Mouse (Mus musculus) heart, embryonic 13.5 days (tissue): ENCODE results near the gene Lcn9. TPM values are rescaled to one million over a fixed set of nuclear protein-coding genes. Genes with fewer than 3 reads are reported as not detected.
"Not testable (repeated sequence)": the region's sequence is repeated elsewhere in the genome, so short reads cannot be mapped to it uniquely, and the experiment has no call there.

ENCODE experiments used
- ATAC-seq: fragments of 200-750 bp; cut with Nextera tagmentation; 2 replicates; pipeline ENCODE4 v1.8.0; 2017; ENCODE audit warnings: moderate TSS enrichment; ENCODE audit not compliant: insufficient number of reproducible peaks, low FRiP score, low TSS enrichment; ENCODE audit errors: extremely low read depth
- H3K27ac ChIP-seq: fragments of 300-500 bp; sonication (generic); replicated peaks from 2 replicates; pipeline ENCODE4 v1.5.1; 2015; ENCODE audit warnings: moderate library complexity, mild to moderate bottlenecking, inconsistent platforms
- H3K27me3 ChIP-seq: fragments of 300-500 bp; sonication (generic); replicated peaks from 2 replicates; pipeline ENCODE4 v1.6.1; 2015; ENCODE audit warnings: mild to moderate bottlenecking, inconsistent platforms
- H3K36me3 ChIP-seq: fragments of 300-500 bp; sonication (generic); 2 replicates; pipeline ENCODE4 v1.6.1; 2015; ENCODE audit warnings: mild to moderate bottlenecking, inconsistent platforms
- H3K4me1 ChIP-seq: fragments of 300-500 bp; sonication (generic); 2 replicates; pipeline ENCODE4 v1.6.1; 2015; ENCODE audit warnings: inconsistent platforms
- H3K4me2 ChIP-seq: fragments of 300-500 bp; sonication (generic); 2 replicates; pipeline ENCODE4 v1.6.1; 2015; ENCODE audit warnings: inconsistent platforms, mild to moderate bottlenecking, moderate library complexity
- H3K4me3 ChIP-seq: fragments of 300-500 bp; sonication (generic); 2 replicates; pipeline ENCODE4 v1.5.1; 2015; ENCODE audit warnings: moderate library complexity, mild to moderate bottlenecking, inconsistent platforms
- H3K9ac ChIP-seq: fragments of 300-500 bp; sonication (generic); 2 replicates; pipeline ENCODE4 v1.6.1; 2015; ENCODE audit warnings: inconsistent platforms, mild to moderate bottlenecking, moderate library complexity
- H3K9me3 ChIP-seq: fragments of 300-500 bp; sonication (generic); 2 replicates; pipeline ENCODE4 v1.6.1; 2016; ENCODE audit warnings: inconsistent platforms
- WGBS: fragments of 180-500 bp; shearing (Covaris S2); methylation state at CpG from one replicate; pipeline ENCODE4 v1.1.7; 2015; ENCODE audit warnings: mixed read lengths; 5-methylcytosine and 5-hydroxymethylcytosine counted together
- polyA plus RNA-seq: library from polyadenylated mRNA; unstranded; fragments of >200 nt; fragmentation: Nextera tagmentation; extraction: Ambion mirVana; gene quantifications from 2 replicates; pipeline ENCODE4 v1.2.1, GENCODE M21; 2015

The Lcn9 gene
- polyA plus RNA-seq, 1 experiment from 2014 or later, result not detected

DNA sequence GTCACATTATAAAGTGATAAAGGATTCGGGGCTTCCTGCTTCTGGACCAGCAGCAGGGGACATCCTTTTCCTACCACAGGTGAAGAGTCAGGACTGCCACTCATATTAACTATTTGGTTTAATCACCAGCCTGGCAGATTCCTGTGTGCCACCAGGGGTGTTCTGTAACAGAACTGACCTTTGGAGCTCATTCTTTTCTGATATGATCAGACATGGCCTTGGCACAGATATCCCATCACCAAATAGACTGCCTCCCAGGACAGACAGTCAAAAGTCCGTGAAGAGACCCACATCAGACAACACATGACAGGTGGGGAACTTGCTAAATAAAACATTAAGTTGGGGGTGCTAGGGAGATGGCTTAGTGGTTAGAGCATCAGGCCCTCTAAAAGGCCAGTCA is 11.2 kb upstream of the Lcn9 start:
- Histone ChIP-seq H3K9me3 (peaks cover 3% of the 10 kb centered on the region; the same call in 1 of the 2 replicates), H3K36me3 (no peaks in the 10 kb centered on the region), H3K27me3 (no peaks in the 10 kb centered on the region), H3K4me3 (no peak overlapping the region), H3K27ac (no peak overlapping the region), H3K9ac (no peak overlapping the region), H3K4me1 (no peaks in the 10 kb centered on the region), H3K4me2 (no peak overlapping the region)
- ATAC-seq, result no peak
- WGBS, result 64% methylated on average over 2 of the region's 2 CpGs

DNA sequence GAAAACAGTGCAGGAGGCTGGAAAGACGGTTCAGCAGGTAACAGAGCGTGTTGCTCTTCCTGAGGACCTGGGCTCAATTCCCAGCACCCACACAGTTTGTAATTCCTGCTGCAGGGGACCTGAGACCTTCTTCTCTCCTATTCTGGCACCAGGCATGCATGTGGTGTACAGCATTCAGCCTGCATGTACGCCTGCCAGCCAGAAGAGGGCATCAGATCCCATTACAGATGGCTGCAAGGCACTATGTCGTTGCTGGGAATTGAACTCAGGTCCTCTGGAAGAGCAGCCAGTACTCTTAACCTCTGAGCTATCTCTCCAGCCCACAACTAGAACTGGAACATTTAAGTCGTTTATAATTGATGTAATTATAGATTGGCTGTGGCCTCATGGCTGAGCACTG is 9.6 kb upstream of the Lcn9 start:
- H3K27me3 ChIP-seq, result no peaks in the 10 kb centered on the region

DNA sequence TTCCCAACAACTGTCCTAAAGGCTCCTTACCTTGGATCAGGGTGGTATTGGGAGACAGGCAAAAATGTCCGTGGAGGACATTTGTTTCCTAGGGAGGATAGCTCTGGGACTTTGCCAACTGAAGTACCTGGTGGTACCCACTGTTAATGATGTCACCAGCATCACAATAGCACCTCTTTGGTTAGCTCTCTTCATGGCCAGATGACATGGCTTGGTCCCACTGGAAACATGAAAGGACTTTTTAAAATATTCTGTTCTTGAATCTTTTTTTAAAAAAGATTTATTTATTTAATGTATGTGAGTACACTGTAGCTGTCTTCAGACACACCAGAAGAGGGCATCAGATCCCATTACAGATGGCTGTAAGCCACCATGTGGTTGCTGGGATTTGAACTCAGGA is 7.2 kb upstream of the Lcn9 start, which contains the start of gene Glt6d1:
TSS of gene Glt6d1 (minus strand) at position 101 of the 400 bp plus-strand sequence.
- not testable (repeated sequence) for H3K36me3 ChIP-seq, H3K4me1 ChIP-seq, H3K4me3 ChIP-seq, H3K9ac ChIP-seq, H3K4me2 ChIP-seq, H3K9me3 ChIP-seq, H3K27me3 ChIP-seq, ATAC-seq, H3K27ac ChIP-seq
- 69% methylated on average over 1 of the region's 1 CpGs for WGBS

More for the DNA sequence above, 9.6 kb upstream of the Lcn9 start:
- Histone ChIP-seq H3K27ac (no peak overlapping the region), H3K4me3 (no peak overlapping the region), H3K36me3 (no peaks in the 10 kb centered on the region), H3K4me2 (no peak overlapping the region), H3K9ac (no peak overlapping the region), H3K9me3 (peaks cover 3% of the 10 kb centered on the region; the same call in 1 of the 2 replicates), H3K4me1 (no peaks in the 10 kb centered on the region)
- ATAC-seq, result no peak
- WGBS, result 70% methylated on average over 5 of the region's 5 CpGs

DNA sequence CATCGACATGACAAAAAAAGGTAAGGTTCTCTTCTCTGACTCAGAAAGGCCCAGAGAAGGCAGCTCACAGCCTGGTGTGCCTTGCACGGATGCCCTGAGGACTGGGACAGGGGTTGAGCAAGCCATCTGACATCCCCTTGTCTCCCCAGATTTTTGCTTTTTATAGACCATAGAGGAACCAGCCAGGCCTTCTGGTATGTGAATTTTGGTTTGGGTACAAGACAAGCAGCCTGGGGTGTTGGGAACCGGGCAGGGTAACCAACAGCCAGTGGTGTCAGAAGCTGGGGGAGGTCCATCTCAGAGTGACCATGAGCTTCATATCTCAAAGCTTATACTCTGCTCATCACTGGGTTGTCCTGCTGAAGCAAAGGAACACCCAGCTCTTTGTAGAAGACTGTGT is 1.8 kb downstream of the Lcn9 start:
- 75% methylated on average over 3 of the region's 3 CpGs for WGBS
- H3K27me3 ChIP-seq, result no peaks in the 10 kb centered on the region

DNA sequence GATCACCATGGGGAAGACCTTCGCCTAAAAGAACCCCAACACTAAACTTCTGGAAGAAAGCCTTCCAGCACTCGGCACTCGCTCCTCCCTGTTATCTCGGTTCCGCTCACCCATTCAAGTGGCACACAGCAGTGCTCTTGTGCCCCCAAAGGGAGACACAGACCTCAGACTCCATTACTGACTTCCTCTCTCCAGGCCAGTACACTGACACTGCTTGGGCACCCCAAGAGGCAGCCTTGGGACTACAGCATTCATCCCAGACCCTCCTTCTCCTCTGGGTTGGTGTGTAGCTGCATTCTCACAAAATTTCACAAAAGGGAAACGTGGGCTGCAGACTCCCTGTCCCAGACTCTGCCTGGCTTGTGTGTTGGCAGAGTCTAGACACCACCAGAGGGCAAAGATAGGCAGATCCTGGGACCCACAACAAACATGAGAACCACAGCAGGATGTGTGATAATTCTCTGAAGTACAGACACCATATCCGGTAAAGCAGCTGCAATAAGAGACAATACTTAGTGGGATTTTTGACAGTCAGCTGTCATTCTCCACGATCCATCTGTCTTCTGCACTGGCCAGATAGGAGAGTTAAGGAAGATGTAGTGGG is 5.5 kb downstream of the Lcn9 start:
- Histone ChIP-seq H3K27me3 (peaks cover 6% of the 10 kb centered on the region; the same call in 1 of the 2 replicates), H3K4me1 (no peaks in the 10 kb centered on the region), H3K36me3 (no peaks in the 10 kb centered on the region), H3K27ac (no peak overlapping the region), H3K4me2 (no peak overlapping the region), H3K9ac (no peak overlapping the region), H3K9me3 (no peaks in the 10 kb centered on the region), H3K4me3 (no peak overlapping the region)
- 61% methylated on average over 8 of the region's 8 CpGs for WGBS
- ATAC-seq, result no peak

More for the DNA sequence above, 1.8 kb downstream of the Lcn9 start:
- Histone ChIP-seq H3K27ac (no peak overlapping the region), H3K9ac (no peak overlapping the region), H3K4me2 (no peak overlapping the region), H3K9me3 (no peaks in the 10 kb centered on the region), H3K4me1 (no peaks in the 10 kb centered on the region), H3K36me3 (no peaks in the 10 kb centered on the region), H3K4me3 (no peak overlapping the region)
- no peak for ATAC-seq

DNA sequence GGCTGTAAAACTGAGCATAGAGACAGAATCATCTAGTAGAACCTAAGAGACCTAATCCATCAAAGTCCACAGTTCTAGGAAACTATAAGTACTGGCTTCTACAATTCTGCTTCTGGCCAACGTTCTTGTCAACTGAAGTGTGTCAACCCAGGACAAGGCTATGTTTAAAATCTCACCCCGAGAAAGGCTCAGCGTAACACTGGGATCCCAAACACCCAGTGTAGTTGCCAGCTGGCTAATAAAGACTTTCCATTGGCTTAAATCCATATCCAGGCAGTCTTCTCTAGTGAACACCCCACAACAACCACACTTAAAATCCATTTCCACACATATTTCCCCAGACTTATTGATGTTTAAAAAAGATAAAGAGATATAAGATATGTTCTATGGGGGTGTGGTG is 7.8 kb downstream of the Lcn9 start:
- Histone ChIP-seq H3K36me3 (no peaks in the 10 kb centered on the region), H3K27me3 (peaks cover 19% of the 10 kb centered on the region), H3K4me3 (no peak overlapping the region), H3K9me3 (no peaks in the 10 kb centered on the region), H3K27ac (no peak overlapping the region), H3K9ac (no peak overlapping the region), H3K4me1 (no peaks in the 10 kb centered on the region), H3K4me2 (no peak overlapping the region)
- ATAC-seq, result no peak
- WGBS, result 72% methylated on average over 3 of the region's 3 CpGs

DNA sequence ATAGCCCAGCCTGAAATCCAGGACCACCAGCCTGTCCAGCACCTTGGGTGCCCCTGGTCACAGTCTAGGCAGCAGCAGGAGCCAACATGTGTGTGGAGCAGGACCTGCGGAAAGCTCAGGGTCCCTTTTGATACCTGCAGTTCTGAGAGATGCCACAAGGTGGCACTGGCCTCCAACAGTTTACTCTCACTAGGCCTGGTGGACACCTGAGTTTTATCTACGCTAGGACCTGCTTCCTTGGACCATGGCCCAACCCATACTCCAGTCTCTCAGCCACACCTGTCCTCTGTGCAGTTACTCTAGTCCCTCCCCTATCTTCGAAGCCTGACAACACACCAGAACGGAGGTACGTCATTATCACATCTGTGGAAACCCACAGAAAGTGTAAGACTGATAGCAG is 13.3 kb downstream of the Lcn9 start:
- Histone ChIP-seq H3K4me3 (no peak overlapping the region), H3K4me1 (no peaks in the 10 kb centered on the region), H3K9ac (no peak overlapping the region), H3K36me3 (no peaks in the 10 kb centered on the region), H3K4me2 (no peak overlapping the region), H3K27me3 (peaks cover 35% of the 10 kb centered on the region), H3K27ac (no peak overlapping the region), H3K9me3 (no peaks in the 10 kb centered on the region)
- no peak for ATAC-seq
- whole genome bisulfite sequencing, result 39% methylated on average over 5 of the region's 5 CpGs

DNA sequence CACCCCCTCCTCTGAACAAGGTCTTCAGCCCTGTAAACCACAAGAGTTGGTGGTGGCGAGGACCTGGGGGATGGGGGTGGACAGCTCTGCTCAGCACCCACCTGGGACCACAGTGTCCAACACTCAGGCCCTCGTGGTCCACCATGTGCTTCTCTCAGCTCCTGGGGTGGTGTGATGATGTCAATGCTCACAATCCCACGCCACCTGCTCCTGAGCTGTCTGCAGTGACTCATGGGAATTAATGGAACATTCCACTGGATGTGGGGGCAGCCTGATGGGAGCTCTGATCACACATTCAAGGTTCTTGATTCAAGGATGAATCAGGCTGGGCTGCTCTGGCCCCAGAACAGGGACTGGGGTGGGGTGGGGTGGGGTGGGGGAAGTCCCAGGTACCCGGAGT is 19.2 kb downstream of the Lcn9 start:
- Histone ChIP-seq H3K27ac (no peak overlapping the region), H3K4me1 (no peaks in the 10 kb centered on the region), H3K9ac (no peak overlapping the region), H3K4me2 (no peak overlapping the region), H3K27me3 (peaks cover 21% of the 10 kb centered on the region), H3K4me3 (no peak overlapping the region), H3K9me3 (no peaks in the 10 kb centered on the region), H3K36me3 (no peaks in the 10 kb centered on the region)
- ATAC-seq, result no peak
- 59% methylated on average over 4 of the region's 4 CpGs for WGBS

DNA sequence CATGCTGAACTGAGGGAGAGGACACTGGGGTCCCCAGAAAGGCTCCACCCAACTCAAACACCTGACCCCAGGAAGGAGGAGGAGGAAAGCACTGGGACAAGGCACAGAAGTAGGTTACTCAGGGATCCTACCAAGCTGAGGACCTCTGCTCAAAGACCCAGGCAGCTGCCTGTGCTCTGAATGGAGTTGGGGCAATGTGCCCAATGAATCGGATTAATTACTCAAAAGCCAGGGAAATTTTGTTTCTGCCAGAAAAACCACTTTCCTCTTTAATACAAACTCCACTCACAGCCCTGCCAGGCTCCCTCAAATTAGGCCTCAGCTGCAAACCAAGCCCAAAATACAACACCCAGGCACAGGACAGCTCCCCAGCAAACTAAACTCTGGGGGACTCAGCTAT is 19.8 kb downstream of the Lcn9 start:
- WGBS, result 47% methylated on average over 1 of the region's 1 CpGs
- H3K4me2 ChIP-seq, result no peak overlapping the region
- H3K4me3 ChIP-seq, result no peak overlapping the region
- ATAC-seq, result no peak
- H3K9me3 ChIP-seq, result no peaks in the 10 kb centered on the region
- no peak overlapping the region for H3K9ac ChIP-seq
- H3K4me1 ChIP-seq, result no peaks in the 10 kb centered on the region
- no peaks in the 10 kb centered on the region for H3K36me3 ChIP-seq
- peaks cover 20% of the 10 kb centered on the region for H3K27me3 ChIP-seq
- no peak overlapping the region for H3K27ac ChIP-seq

DNA sequence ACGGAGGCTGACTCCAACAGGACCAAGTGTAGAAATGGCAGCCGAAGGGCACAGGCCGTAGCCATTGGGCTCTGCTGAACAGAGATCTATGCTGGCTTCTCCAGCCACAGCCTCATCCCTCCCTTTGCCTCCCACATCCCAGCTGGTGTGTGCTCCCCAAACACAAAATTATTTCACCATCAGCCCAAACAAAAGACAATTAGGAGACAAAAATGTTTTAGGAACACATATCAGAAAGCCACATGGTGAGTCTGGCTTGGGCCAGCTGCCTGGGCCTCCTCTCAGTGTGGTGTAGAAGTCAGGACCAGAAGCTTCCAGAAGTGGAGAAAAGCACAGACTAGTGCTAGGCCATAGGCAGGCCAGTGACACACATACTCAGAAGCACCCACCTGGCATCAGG is 21.1 kb downstream of the Lcn9 start:
- Histone ChIP-seq H3K4me3 (no peak overlapping the region), H3K27ac (no peak overlapping the region), H3K9ac (no peak overlapping the region), H3K4me2 (no peak overlapping the region), H3K27me3 (peaks cover 20% of the 10 kb centered on the region), H3K9me3 (no peaks in the 10 kb centered on the region), H3K4me1 (no peaks in the 10 kb centered on the region), H3K36me3 (no peaks in the 10 kb centered on the region)
- ATAC-seq, result no peak
- 82% methylated on average over 3 of the region's 3 CpGs for WGBS

DNA sequence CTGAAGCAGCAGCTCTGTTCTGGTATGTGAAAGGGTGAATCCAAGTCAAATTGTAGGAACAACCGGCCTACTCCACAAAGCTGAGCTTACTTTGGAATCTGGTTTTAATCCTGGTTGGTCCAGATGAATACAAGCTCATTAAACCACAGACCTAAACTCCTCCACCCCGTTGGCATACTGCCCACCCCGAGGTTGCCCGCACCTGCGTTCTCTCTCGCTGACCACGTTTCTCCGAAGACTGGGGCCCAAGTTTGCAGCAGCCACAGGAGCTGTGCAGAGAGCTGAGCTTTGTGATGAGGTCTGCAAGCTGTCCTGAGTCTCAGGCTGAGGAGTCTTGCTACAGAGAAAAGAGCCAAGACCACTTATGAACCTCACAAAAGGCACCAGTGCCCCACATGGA is 23.6 kb downstream of the Lcn9 start:
- Histone ChIP-seq H3K27me3 (peaks cover 11% of the 10 kb centered on the region; the same call in 1 of the 2 replicates), H3K36me3 (no peaks in the 10 kb centered on the region), H3K9ac (no peak overlapping the region), H3K9me3 (no peaks in the 10 kb centered on the region), H3K4me3 (no peak overlapping the region), H3K4me2 (no peak overlapping the region), H3K27ac (no peak overlapping the region), H3K4me1 (no peaks in the 10 kb centered on the region)
- ATAC-seq, result no peak
- 74% methylated on average over 8 of the region's 8 CpGs for WGBS

DNA sequence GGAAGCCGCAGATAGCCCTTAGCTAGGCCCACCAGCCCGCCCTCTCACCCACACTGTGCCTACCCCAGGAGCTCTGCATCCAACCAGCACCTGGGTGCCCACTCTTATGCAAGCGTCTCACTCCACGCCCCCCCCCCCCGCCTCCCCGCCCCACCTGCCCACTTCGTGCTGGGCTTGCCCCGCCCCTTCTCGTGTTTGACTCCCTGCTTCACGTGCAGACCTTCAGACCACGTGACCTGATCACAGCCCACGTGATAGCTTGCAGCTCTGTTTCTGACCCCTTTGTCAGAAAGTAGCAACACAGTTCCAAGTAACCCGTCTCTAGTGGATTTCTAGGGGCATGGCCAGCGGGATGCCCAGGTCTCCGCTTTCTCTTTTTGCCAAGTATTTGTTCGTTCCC is 24.3 kb downstream of the Lcn9 start, which contains the start of gene Sohlh1:
TSS of gene Sohlh1 (minus strand) at position 23 of the 400 bp plus-strand sequence.
- Histone ChIP-seq H3K4me2 (no peak within 1 kb of the TSS), H3K27ac (no peak within 1 kb of the TSS), H3K4me1 (no peaks in the 10 kb centered on the region), H3K27me3 (peaks cover 11% of the 10 kb centered on the region; the same call in 1 of the 2 replicates), H3K4me3 (no peak within 1 kb of the TSS), H3K9me3 (no peaks in the 10 kb centered on the region), H3K9ac (no peak within 1 kb of the TSS), H3K36me3 (no peaks in the 10 kb centered on the region)
- no peak for ATAC-seq
- WGBS, result 76% methylated on average over 16 of the region's 16 CpGs
